Mouse (Mus musculus): Measurements from ENCODE around the gene Stmnd1. TPM values are rescaled to one million over a fixed set of nuclear protein-coding genes. Genes with fewer than 3 reads are reported as not detected.

Stmnd1 gene
- polyA plus RNA-seq, 2 experiments = 0.74 to 1.3 TPM

DNA sequence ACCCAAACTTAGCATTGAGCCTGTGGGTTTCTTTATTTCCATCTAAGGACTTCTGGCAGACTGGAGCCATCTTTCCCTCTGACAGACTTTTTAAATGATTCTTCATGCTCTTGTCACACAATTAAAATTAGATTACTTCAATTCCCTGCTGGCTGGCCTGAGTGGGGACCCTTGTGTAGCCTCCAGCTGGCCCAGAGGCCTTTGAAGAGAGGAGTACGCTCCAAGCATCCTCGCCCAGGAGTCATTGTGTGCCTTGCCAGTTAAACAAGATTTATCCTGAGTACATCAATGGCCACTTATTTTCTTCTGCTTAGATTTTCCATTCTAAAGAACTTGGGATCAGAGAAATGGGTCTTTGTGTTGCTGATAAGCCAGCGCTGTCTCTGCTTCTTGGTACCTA is 76.1 kb downstream of the Stmnd1 start:
- no peaks in the 10 kb centered on the region for H3K9me3 ChIP-seq (ENCODE audit: control insufficient read depth, low read length)
- 85% methylated on average over 3 of the region's 3 CpGs for WGBS
- no peak overlapping the region for H3K4me3 ChIP-seq (replicated peaks; ENCODE audit: low read length)
- no peaks in the 10 kb centered on the region for H3K36me3 ChIP-seq (ENCODE audit: control insufficient read depth, insufficient read depth, low read length)
- H3K9ac ChIP-seq (ENCODE audit: low read depth, low read length, severe bottlenecking) = no peak overlapping the region
- H3K4me2 ChIP-seq (replicated peaks; ENCODE audit: low read depth, low read length, severe bottlenecking) = no peak overlapping the region
- no peak for TF ChIP-seq POLR2A (IDR thresholded peaks at IDR 0.05; ENCODE audit: borderline replicate concordance, extremely low read depth, insufficient read depth, insufficient read length)
- ATAC-seq (ENCODE audit: low FRiP score, low read depth) (no peak), DNase-seq (ENCODE audit: low spot score) (no peak)
- H3K4me1 ChIP-seq (ENCODE audit: control insufficient read depth, insufficient read depth, low read length) = no peaks in the 10 kb centered on the region
- no peak overlapping the region for H3K27ac ChIP-seq (replicated peaks; ENCODE audit: low read depth, low read length)
- H3K27me3 ChIP-seq (ENCODE audit: control insufficient read depth, insufficient read depth, low read length) = no peaks in the 10 kb centered on the region

Other genes with a start within 250 kb of the Stmnd1 start
- 27.1 and 37.4 TPM in 2 replicates for gene Rbm24, start 144.7 kb downstream of the Stmnd1 start, polyA plus RNA-seq (2012; rRNA removed)
- 11.7 and 12.8 TPM in 2 replicates for gene Rbm24, start 144.7 kb downstream of the Stmnd1 start, polyA plus RNA-seq (2014; fragmentation: Nextera tagmentation; extraction: Ambion mirVana)
- 27.6 and 30.9 TPM in 2 replicates for gene Cap2, start 228.1 kb downstream of the Stmnd1 start, polyA plus RNA-seq (2012; rRNA removed)
- 15.4 and 22.1 TPM in 2 replicates for gene Cap2, start 228.1 kb downstream of the Stmnd1 start, polyA plus RNA-seq (2014; fragmentation: Nextera tagmentation; extraction: Ambion mirVana)